Mouse (Mus musculus) myocyte (in vitro differentiated cells): ENCODE measurements at regions not wholly inside any gene's neighbourhood (a gene's known extent, or its start where the extent isn't known, plus 50 kb on each side); places are given as distances from the start of the nearest gene placed in this dataset.

Source experiments
- CEBPB ChIP-seq: IDR thresholded peaks from 2 replicates; pipeline ENCODE4 v1.6.1; 2011; ENCODE audit warnings: mild to moderate bottlenecking, moderate library complexity; ENCODE audit not compliant: poor library complexity, insufficient read depth, severe bottlenecking
- E2F4 ChIP-seq: IDR thresholded peaks from one replicate; pipeline ENCODE4 v1.6.1; 2011; ENCODE audit warnings: mild to moderate bottlenecking, control low read depth, moderate library complexity; ENCODE audit not compliant: insufficient read depth
- MYOD1 ChIP-seq, 3 experiments: IDR thresholded peaks; one replicate each; pipeline ENCODE4 v1.6.1; 2011; ENCODE audit warnings: control low read depth in 2 of 3, low read depth in 2 of 3, mild to moderate bottlenecking in 2 of 3, moderate library complexity in 1 of 3; ENCODE audit not compliant: insufficient read length in 2 of 3, control insufficient read depth in 1 of 3
- MYOG ChIP-seq, 3 experiments: IDR thresholded peaks; one replicate each; pipeline ENCODE4 v1.6.1; 2011; ENCODE audit warnings: control low read depth in 2 of 3, low read depth in 2 of 3, mild to moderate bottlenecking in 2 of 3; ENCODE audit not compliant: insufficient read length in 2 of 3, control insufficient read depth in 1 of 3, insufficient read depth in 1 of 3
- POLR2A ChIP-seq: IDR thresholded peaks from one replicate; pipeline ENCODE4 v1.6.1; 2011; ENCODE audit warnings: low read depth, mild to moderate bottlenecking, control low read depth, moderate library complexity; ENCODE audit not compliant: insufficient read length
- POLR2AphosphoS2 ChIP-seq: IDR thresholded peaks from one replicate; pipeline ENCODE4 v1.6.1; 2011; ENCODE audit warnings: low read depth, control low read depth; ENCODE audit not compliant: insufficient read length
- REST ChIP-seq: IDR thresholded peaks from one replicate; pipeline ENCODE4 v1.6.1; 2011; ENCODE audit warnings: mild to moderate bottlenecking, control low read depth, moderate library complexity; ENCODE audit not compliant: insufficient read depth, insufficient read length
- TCF12 ChIP-seq: IDR thresholded peaks from one replicate; pipeline ENCODE4 v1.6.1; 2011; ENCODE audit warnings: mild to moderate bottlenecking, control low read depth; ENCODE audit not compliant: poor library complexity, insufficient read depth, severe bottlenecking
- TCF3 ChIP-seq: IDR thresholded peaks from one replicate; pipeline ENCODE4 v1.6.1; 2011; ENCODE audit warnings: low read depth, control low read depth; ENCODE audit not compliant: insufficient read length
- USF1 ChIP-seq: IDR thresholded peaks from one replicate; pipeline ENCODE4 v1.6.1; 2011; ENCODE audit warnings: low read depth, mild to moderate bottlenecking, control low read depth, moderate library complexity

DNA sequence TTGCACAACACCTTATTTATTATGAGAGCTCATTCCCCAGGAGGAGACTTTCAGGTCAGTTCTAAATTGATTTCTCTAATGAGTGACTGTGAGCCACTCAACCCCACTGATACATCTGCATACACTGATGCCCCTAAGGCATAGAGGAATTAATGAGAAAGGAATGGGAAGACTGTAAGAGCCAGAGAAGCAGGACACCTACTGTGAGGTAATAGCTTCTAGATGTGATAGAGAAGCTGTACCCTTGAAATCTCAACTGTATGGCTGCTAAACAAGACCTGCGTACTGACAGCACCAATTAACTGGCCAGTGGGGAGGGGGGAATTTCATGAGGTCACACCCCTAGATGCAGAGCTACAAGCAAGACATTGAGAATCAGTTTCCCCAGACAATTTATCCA is 128.3 kb upstream of the Ranbp3l start:
- TF ChIP-seq CEBPB (no peak), POLR2A (no peak), TCF3 (no peak), POLR2AphosphoS2 (no peak), MYOG (IDR thresholded peaks at IDR 0.05; ENCODE audit: control insufficient read depth in 1 of 3, insufficient read depth in 1 of 3, insufficient read length in 2 of 3, low read depth in 2 of 3) (no peak), USF1 (no peak), MYOD1 (IDR thresholded peaks at IDR 0.05; ENCODE audit: control insufficient read depth in 1 of 3, insufficient read length in 2 of 3, low read depth in 2 of 3) (no peak), TCF12 (no peak), REST (no peak), E2F4 (no peak)
